Mouse (Mus musculus) layer of hippocampus, adult 9-11 months (tissue): ENCODE data around the gene Nudt7.

Experiments used
- DNase-seq: peaks from one replicate; pipeline ENCODE4 v3.0.0; 2022

Nudt7 gene

GRCm38 (mm10) chr8:114133510-114134362, at the start of gene Nudt7:
Gene Nudt7, plus strand, starts transcription at chr8:114133557.
- peak; percentile 89 for DNase-seq

- no peak for DNase-seq
Measured at GRCm38 (mm10) chr8:114087932-114088331, 45.4 kb upstream of the Nudt7 start.

DNA sequence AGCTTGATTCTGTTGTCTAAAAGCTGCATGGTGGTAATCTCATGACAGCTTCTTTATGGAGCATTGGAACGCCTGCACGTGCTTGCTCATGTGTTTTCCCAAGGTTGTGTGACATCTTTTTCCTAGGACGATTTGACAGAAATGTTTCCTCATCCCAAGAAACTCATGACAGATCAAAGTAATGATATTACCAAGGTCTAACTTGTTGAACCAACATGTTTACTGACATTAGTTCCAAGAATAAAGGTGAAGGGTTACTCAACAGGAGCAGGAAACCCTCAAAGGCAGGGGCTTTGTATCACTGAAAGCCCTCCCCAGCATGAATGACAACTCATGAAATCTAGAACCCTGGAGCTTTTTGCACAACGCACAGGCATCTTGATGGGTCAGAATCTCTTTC, 42.6 kb upstream of the Nudt7 start:
- no peak for DNase-seq

DNA sequence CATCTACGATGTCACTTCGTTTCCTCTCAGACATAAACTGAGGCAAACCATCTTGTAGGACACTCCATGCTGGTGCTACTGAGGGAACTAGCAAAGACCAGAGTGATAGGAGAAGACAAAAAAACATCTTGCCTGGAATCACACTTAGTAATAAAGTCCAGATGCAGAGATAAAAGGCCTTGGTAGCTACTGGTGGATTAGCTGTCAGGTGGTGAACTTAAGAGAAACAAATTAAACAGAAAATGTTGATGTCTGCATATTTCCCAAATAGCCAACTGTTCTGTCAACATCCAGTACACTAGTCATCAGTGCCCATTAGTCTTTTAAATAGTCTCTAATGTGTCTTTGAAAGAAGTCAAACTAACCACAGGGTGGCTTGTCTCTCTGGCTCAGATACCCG, 40.0 kb upstream of the Nudt7 start:
- DNase-seq = no peak

GRCm38 (mm10) chr8:114094526-114094925, 38.8 kb upstream of the Nudt7 start:
- no peak for DNase-seq

DNA sequence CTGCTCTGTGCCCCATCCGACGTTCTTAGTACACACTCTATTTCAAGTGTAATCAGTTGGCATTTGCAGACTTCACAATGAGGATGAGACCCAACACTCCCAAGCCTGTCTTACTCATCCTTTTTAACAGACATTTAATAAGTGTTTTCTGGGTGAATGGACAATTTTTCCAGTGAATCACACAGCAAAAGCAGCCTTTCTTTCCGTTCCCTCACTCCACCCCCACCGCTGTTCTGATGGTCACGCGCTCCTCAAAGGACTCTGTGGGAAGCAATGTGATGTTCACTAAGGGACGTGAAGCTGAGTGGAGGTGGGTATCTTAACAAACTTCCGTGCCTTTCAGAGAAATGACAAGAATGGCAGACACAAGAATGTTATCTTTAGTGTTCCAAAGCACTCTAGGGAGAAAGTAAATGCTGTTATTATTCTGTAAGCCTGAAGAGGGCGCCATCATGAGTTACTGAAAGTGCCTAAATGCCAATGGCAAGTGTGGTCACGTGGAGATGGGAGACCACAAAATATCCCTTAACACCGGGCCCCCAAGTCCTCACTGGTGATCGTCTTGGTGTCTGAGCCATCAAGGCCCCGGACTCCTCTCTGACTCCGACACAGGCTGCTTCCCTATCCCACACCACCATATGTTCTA, 32.7 kb upstream of the Nudt7 start:
- no peak for DNase-seq

- no peak for DNase-seq
Measured at GRCm38 (mm10) chr8:114103401-114103800, 30.0 kb upstream of the Nudt7 start.

DNA sequence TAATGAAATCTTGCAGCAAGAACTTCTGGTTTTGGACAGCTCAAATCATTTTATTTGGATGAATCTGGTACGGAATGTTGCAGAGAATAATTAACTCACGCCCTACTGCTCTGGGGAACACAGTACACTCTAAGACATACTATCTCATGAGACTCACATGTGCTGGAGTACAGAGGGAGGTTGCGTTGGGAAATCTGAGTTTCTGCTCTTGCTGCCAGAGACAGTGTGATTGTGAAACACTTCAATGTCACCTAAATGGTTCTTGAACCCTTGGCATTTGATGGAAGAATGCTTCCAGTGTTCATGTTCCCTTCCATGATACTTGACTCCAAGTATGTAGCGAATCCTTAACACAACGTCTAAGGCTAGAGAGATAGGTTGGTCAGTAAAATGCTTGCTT, 27.4 kb upstream of the Nudt7 start:
- DNase-seq = no peak

DNA sequence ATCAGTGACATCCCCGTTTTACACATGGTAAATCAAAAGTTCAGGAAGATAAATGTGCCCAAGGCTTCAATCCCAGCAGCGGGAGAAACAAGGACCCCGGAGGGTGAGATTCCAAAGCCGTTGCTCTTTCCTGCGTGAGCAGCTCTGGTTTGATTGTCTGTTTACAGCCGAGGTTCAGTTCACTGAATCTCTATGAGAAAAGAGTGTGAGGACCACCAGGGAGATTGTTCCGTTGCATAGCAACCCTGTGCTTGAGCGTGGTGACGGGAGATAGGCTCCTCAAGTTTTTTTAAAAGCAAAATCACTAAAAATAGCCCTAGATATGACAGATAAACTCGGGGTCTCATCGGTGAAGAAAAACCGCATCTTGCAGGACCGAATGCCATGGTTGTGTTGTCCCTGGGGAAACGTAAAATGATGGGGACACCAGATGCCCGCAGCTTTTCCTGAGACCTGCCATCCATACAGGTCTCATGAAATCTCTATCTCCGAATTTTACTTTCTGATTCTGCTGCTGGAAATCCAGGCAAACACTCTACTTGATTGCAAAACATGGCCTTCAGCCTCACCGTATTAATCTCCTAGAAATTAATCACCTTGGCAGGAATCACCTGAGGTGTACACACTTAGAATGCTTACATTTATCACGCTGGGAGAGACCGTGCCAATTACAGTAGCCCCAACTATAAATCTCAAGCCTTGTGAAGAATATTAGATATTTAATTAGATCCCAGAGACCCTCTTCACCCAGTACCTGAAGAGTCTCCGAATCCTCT, 23.8 kb upstream of the Nudt7 start:
- no peak for DNase-seq

- no peak for DNase-seq
Measured at GRCm38 (mm10) chr8:114115076-114115475, 18.3 kb upstream of the Nudt7 start.

- no peak for DNase-seq
Measured at GRCm38 (mm10) chr8:114116049-114116448, 17.3 kb upstream of the Nudt7 start.

DNA sequence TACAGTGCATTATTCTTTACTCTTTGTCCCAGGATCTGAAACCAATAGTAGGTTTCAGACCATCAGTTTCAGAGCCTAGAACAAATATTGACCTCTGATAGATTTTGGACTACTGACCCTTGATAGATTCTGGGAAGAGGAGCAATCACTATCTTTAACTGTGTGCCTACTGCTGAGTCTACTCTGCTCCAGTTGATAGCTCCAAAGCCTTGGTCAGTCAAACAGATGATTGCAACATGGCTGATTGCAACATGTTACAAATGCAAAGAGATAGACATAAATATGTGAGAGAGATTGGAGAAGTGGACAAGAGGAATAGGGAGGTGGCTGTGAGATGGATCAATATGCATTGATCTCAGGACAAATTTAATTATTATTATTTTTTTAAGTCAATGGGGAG, 15.9 kb upstream of the Nudt7 start:
- no peak for DNase-seq

- DNase-seq = no peak
Measured at GRCm38 (mm10) chr8:114121781-114122180, 11.6 kb upstream of the Nudt7 start.

DNA sequence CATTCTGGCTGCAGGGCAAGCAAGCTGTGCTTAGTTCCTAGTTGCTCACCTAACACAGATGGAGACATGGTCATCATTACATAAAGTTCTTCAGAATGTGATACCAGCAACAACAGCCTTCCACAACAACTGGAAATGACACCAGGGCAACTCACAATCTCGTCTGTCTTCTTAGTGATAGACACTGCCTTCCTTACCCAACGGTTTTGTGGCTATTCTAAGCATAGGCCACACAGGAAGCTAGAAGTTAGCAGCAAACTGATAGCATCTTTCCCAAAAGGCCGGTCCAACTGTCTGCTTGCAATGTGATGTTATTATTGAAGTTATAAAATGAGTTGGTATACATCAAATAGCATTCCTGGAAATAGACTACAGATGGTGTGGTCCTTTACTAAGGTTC, 9.7 kb upstream of the Nudt7 start:
- DNase-seq = no peak

DNA sequence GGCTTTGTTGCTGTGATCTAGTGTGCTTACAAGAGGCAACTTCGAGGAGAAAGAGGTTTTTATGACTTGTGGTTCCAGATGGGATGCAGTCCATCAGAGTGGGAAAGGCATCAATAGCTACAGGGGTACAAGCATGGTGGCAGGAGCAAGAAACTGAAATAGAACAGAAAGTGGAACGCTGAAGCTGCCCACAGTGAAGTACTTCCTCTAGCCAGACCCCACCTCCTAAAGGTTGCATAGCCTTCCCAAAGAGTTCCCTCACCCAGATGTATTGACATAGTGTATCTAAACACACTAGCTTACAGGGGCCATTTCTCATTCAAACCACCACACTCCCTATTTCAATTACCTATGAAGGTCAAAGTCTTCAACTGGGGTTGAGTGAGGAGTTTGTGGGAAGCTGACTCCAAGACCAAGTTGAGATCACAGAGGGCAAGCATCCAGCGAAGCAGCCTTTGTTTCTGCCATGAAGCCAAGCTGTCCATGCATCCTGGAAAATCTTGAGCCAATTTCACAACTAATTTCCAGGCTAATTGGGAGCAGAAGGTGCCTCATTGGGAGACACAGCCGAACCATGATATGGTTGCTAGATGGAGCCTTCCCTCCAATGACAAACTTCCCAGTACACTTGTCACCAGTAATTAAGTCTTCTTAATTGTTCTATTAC, 9.1 kb upstream of the Nudt7 start:
- DNase-seq = no peak

DNA sequence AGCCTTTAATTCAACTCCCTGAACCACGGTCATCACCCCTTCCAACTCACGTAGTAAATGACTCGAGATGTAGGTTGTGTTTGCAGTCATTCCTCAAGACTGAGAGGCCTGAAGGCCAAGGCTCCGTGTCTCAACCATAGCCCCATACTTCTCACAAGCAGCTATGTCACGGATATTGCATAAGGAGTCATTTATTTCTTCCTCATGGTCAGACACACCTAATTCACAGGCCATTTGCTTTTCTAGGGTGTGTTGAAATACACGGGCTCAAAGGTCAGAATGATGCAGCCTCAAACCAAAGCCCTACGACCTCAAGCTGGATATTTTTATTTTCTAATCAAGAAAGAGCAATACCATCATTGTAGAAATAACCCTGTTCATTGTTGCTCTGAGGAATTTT, 2.5 kb upstream of the Nudt7 start:
- DNase-seq = no peak

GRCm38 (mm10) chr8:114131421-114131820, 1.9 kb upstream of the Nudt7 start:
- DNase-seq = no peak

- no peak for DNase-seq
Measured at GRCm38 (mm10) chr8:114133050-114133509, 277 bp upstream of the Nudt7 start.

DNA sequence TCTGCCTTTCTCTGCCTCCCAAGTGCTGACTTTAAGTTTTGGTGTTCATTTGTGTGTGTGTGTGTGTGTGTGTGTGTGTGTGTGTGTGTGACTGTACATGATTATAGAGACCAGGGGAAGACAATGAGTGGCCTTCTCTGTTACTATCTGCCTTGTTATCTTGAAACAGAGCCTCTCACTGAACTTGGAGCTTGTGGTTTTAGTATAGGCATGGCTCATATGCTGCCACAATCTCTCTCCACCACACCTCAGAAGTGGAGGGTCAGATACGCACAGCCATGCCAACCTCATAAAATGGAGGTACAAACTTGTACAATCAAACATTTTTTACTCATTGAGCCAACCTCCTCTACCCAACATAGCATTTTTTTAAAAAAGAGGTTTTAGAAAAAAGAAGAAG, 3.4 kb downstream of the Nudt7 start:
- no peak for DNase-seq

DNA sequence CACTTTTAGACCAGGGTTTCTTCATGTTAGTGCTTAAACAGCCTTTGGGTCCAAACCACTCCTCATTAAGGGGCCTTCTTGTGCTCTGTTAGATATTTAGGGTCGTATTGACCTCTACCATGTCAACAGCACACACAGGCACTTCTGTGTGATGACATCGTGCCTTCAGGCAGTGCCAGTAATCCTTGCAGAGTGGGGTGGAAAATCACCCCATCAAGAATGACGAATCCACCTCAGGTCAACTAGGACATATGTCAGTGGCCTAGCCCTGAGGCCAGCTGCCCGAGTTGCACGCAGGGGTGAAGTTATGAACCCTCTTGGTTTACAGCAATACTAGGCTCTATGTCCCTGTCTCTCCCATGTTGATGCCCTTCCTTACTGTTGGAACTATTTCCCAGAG, 3.8 kb downstream of the Nudt7 start:
- no peak for DNase-seq

DNA sequence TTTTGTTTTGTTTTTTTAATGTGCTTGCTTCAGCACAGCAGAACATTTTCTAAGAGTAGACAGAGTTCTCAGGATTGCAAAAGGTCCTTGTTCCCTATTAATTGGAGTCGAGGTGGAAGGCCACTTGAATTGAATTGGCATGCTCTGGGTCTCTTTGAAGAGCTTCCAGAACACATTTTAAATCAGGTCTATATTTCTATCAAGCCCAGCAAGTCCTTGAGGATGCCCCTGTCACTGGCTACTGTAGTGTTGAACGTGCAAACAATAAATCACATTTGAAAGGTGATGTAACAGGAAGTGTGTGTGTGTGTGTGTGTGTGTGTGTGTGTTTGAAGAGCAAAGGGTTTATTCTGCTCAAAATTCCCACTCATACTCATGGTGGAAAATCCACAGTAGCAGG, 7.1 kb downstream of the Nudt7 start:
- DNase-seq = no peak

- DNase-seq = no peak
Measured at GRCm38 (mm10) chr8:114142199-114142598, 8.8 kb downstream of the Nudt7 start.

- no peak for DNase-seq
Measured at GRCm38 (mm10) chr8:114143645-114144290, 10.4 kb downstream of the Nudt7 start.
